Mouse (Mus musculus) forebrain, embryonic 12.5 days (tissue): ENCODE results near the gene Rad23b. TPM values are rescaled to one million over a fixed set of nuclear protein-coding genes. Genes with fewer than 3 reads are reported as not detected.

Experiments
- ATAC-seq: fragments of 200-750 bp; cut with Nextera tagmentation; 2 replicates; pipeline ENCODE4 v1.8.0; 2017; ENCODE audit warnings: moderate TSS enrichment; ENCODE audit not compliant: low FRiP score
- H3K27ac ChIP-seq: fragments of 300-500 bp; sonication (generic); 2 replicates; pipeline ENCODE4 v1.5.1; 2016; ENCODE audit warnings: mild to moderate bottlenecking
- H3K27me3 ChIP-seq: fragments of 300-500 bp; sonication (generic); 2 replicates; pipeline ENCODE4 v1.6.1; 2016; ENCODE audit warnings: mild to moderate bottlenecking
- H3K36me3 ChIP-seq: fragments of 300-500 bp; sonication (generic); replicated peaks from 2 replicates; pipeline ENCODE4 v1.6.1; 2016; ENCODE audit warnings: mild to moderate bottlenecking
- H3K4me1 ChIP-seq: fragments of 300-500 bp; sonication (generic); 2 replicates; pipeline ENCODE4 v1.6.1; 2016
- H3K4me2 ChIP-seq: fragments of 300-500 bp; sonication (generic); 2 replicates; pipeline ENCODE4 v1.6.1; 2016; ENCODE audit warnings: mild to moderate bottlenecking, moderate library complexity
- H3K4me3 ChIP-seq: fragments of 300-500 bp; sonication (generic); replicated peaks from 2 replicates; pipeline ENCODE4 v1.5.1; 2016; ENCODE audit warnings: mild to moderate bottlenecking
- H3K9ac ChIP-seq: fragments of 300-500 bp; sonication (generic); 2 replicates; pipeline ENCODE4 v1.6.1; 2016; ENCODE audit warnings: mild to moderate bottlenecking
- H3K9me3 ChIP-seq: fragments of 300-500 bp; sonication (generic); 2 replicates; pipeline ENCODE4 v1.6.1; 2016
- WGBS: fragments of 180-500 bp; shearing (Covaris S2); methylation state at CpG from one replicate; pipeline ENCODE4 v1.1.7; 2016; 5-methylcytosine and 5-hydroxymethylcytosine counted together
- polyA plus RNA-seq: library from polyadenylated mRNA; unstranded; fragments of >200 nt; fragmentation: Nextera tagmentation; extraction: Ambion mirVana; gene quantifications from 2 replicates; pipeline ENCODE4 v1.2.1, GENCODE M21; 2016

Gene Rad23b
- polyA plus RNA-seq, 1 experiment from 2014 or later: 126 TPM

DNA sequence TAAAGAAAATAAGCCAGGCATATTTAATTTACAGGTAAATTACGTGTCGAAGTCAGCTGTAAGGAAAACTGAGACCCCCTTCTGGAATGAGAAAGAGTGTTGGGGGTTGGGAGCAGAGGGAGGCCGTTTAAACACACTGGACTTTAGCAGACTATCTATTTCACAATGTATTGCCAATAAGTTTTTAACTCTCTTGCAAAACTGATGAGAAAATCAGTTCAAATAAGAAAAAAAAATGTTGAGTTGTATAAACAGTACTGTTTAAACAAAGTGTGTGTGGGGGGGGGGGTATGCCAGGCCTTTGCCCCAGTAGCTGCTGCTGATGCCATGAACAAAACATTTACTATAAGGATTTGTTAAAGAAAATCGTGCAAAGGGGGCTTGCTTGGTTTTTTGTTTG lies 10.5 kb upstream of the Rad23b start:
- no peak for ATAC-seq
- H3K4me2 ChIP-seq: no peak overlapping the region
- H3K27ac ChIP-seq: no peak overlapping the region
- H3K9ac ChIP-seq: no peak overlapping the region
- 77% methylated on average over 4 of the region's 4 CpGs for WGBS
- no peaks in the 10 kb centered on the region for H3K27me3 ChIP-seq
- no peaks in the 10 kb centered on the region for H3K9me3 ChIP-seq
- H3K36me3 ChIP-seq: no peaks in the 10 kb centered on the region
- no peaks in the 10 kb centered on the region for H3K4me1 ChIP-seq
- no peak overlapping the region for H3K4me3 ChIP-seq

DNA sequence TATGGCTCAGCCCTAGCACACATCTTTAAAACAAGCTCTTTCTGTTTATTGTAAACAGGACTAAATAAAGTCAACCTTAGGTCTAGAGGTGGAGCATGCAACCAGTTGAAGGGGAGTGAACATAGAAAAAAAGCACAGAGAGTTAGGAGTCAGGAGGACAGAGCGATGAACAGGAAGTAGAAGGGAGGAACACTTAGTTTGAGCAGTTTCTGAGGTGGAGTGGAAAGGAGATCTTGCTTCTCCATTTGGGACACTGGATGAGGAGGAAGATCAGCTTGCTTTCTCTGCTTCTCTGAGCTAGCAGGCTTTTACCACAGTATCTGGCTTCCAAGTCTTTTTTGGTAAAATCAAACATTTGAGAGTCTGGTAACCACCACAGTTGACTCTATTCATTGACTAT lies 8.0 kb upstream of the Rad23b start:
- Histone ChIP-seq H3K9me3 (no peaks in the 10 kb centered on the region), H3K4me1 (no peaks in the 10 kb centered on the region), H3K9ac (no peak overlapping the region), H3K4me3 (no peak overlapping the region), H3K27me3 (no peaks in the 10 kb centered on the region), H3K36me3 (no peaks in the 10 kb centered on the region), H3K4me2 (no peak overlapping the region), H3K27ac (no peak overlapping the region)
- no peak for ATAC-seq
- WGBS: 88% methylated on average over 1 of the region's 1 CpGs

- Histone ChIP-seq H3K4me3 (no peak overlapping the region), H3K9ac (no peak overlapping the region), H3K36me3 (no peaks in the 10 kb centered on the region), H3K27me3 (no peaks in the 10 kb centered on the region), H3K4me1 (no peaks in the 10 kb centered on the region), H3K9me3 (no peaks in the 10 kb centered on the region), H3K27ac (no peak overlapping the region), H3K4me2 (no peak overlapping the region)
- no peak for ATAC-seq
- 88% methylated on average over 5 of the region's 5 CpGs for WGBS
These were observed 7.2 kb upstream of the Rad23b start for GRCm38 (mm10) chr4:55342602-55343001.

GRCm38 (mm10) chr4:55343287-55343686 lies 6.6 kb upstream of the Rad23b start:
- Histone ChIP-seq H3K27ac (no peak overlapping the region), H3K9ac (no peak overlapping the region), H3K4me2 (no peak overlapping the region), H3K36me3 (no peaks in the 10 kb centered on the region), H3K4me1 (no peaks in the 10 kb centered on the region), H3K4me3 (no peak overlapping the region), H3K27me3 (no peaks in the 10 kb centered on the region), H3K9me3 (no peaks in the 10 kb centered on the region)
- ATAC-seq: no peak
- WGBS: 92% methylated on average over 3 of the region's 3 CpGs

- Histone ChIP-seq H3K4me2 (peak overlapping the region; percentile 64), H3K9ac (peak overlapping the region; percentile 47), H3K4me3 (peak overlapping the region; percentile 90), H3K4me1 (peaks cover 18% of the 10 kb centered on the region), H3K27ac (peak overlapping the region; percentile 85), H3K9me3 (no peaks in the 10 kb centered on the region), H3K36me3 (no peaks in the 10 kb centered on the region), H3K27me3 (no peaks in the 10 kb centered on the region)
- no peak for ATAC-seq
- 9% methylated on average over 11 of the region's 12 CpGs for WGBS
These were observed 938 bp upstream of the Rad23b start for GRCm38 (mm10) chr4:55348759-55349451.

GRCm38 (mm10) chr4:55350219-55350931 lies 532 bp downstream of the Rad23b start:
- no peaks in the 10 kb centered on the region for H3K36me3 ChIP-seq
- WGBS: under 1% methylated on average over 51 of the region's 66 CpGs
- H3K4me1 ChIP-seq: peaks cover 23% of the 10 kb centered on the region
- no peaks in the 10 kb centered on the region for H3K27me3 ChIP-seq
- peak overlapping the region; percentile 67 for H3K4me2 ChIP-seq
- no peaks in the 10 kb centered on the region for H3K9me3 ChIP-seq
- H3K27ac ChIP-seq: peak overlapping the region; percentile 88
- peak; percentile 62 for ATAC-seq
- peak overlapping the region; percentile 90 for H3K4me3 ChIP-seq
- H3K9ac ChIP-seq: peak overlapping the region; percentile 96

DNA sequence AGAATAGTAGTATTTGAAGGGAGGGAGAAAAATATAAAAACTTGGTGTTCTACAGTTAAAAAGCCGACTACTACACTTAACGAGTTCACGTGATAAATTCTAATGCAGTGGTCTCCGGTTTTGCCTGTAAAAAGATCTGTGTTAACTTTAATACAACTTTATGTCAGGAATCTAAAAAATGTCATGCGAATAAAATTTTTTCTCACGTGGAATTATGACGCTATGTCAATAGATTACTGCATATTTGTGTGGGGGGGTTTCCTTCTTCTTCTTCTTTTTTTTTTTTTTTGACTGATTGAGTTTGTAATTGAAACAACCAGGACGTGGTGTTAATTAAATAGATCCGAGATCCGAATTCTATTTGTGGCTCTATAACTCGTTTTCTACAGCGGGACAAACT lies 1.2 kb downstream of the Rad23b start:
- WGBS: 17% methylated on average over 12 of the region's 12 CpGs
- Histone ChIP-seq H3K4me3 (peak overlapping the region; percentile 90), H3K4me1 (peaks cover 23% of the 10 kb centered on the region), H3K9me3 (no peaks in the 10 kb centered on the region), H3K27me3 (no peaks in the 10 kb centered on the region), H3K27ac (no peak overlapping the region), H3K36me3 (0 out of 2 replicates have a peak, but pooled peaks cover 1% of the 10 kb centered on the region), H3K9ac (peak overlapping the region; percentile 96), H3K4me2 (peak overlapping the region; percentile 67)
- ATAC-seq: no peak

DNA sequence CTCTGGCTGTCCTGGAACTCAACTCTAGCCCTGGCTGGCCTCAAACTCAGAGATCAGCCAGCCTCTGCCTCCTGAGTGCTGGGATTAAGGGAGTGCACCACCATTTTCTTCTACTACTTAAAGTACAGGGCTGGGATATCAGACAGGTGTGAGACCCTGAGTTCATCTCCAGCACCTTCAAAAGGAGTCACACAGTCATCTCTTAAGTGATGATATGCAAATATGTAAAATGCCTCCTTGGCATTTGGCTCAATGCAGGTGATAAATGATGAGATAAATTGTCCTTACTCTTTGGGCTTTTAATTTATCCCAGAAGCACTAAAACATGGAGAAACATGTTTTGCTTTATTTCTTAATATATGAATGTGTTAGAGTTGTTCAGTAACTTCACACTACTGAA lies 2.0 kb downstream of the Rad23b start:
- no peak overlapping the region for H3K27ac ChIP-seq
- no peaks in the 10 kb centered on the region for H3K9me3 ChIP-seq
- peak overlapping the region; percentile 67 for H3K4me2 ChIP-seq
- H3K9ac ChIP-seq: no peak overlapping the region
- H3K36me3 ChIP-seq: 0 out of 2 replicates have a peak, but pooled peaks cover 5% of the 10 kb centered on the region
- H3K4me1 ChIP-seq: peaks cover 23% of the 10 kb centered on the region
- no peak overlapping the region for H3K4me3 ChIP-seq
- no peaks in the 10 kb centered on the region for H3K27me3 ChIP-seq
- no peak for ATAC-seq

GRCm38 (mm10) chr4:55354038-55354437 lies 4.2 kb downstream of the Rad23b start:
- Histone ChIP-seq H3K4me3 (no peak overlapping the region), H3K9me3 (no peaks in the 10 kb centered on the region), H3K4me2 (no peak overlapping the region), H3K9ac (no peak overlapping the region), H3K27me3 (no peaks in the 10 kb centered on the region), H3K36me3 (0 out of 2 replicates have a peak, but pooled peaks cover 5% of the 10 kb centered on the region), H3K4me1 (peaks cover 17% of the 10 kb centered on the region), H3K27ac (no peak overlapping the region)
- 100% methylated on average over 1 of the region's 1 CpGs for WGBS
- ATAC-seq: no peak

DNA sequence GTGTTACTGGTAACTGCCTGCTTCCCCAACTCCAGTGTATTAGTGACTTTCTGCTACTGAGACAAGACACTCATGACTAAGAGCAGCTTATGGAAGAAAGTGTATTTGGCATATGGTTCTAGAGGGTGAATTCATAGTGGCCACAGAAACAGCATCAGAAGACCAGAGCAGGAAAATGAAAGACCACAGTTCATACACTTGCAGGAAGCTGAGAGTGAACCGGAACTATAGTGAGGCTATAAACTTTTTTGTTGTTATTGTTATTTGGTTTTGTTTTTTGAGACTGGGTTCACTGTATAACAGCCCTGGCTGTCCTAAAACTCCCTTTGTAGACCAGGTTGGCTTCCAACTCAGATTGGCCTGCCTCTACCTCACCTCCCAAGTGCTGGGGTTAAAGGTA lies 6.0 kb downstream of the Rad23b start:
- Histone ChIP-seq H3K4me1 (peaks cover 16% of the 10 kb centered on the region), H3K27ac (no peak overlapping the region), H3K36me3 (peaks cover 12% of the 10 kb centered on the region; the same call in 1 of the 2 replicates), H3K27me3 (no peaks in the 10 kb centered on the region), H3K9me3 (no peaks in the 10 kb centered on the region), H3K4me3 (no peak overlapping the region), H3K9ac (no peak overlapping the region), H3K4me2 (no peak overlapping the region)
- WGBS: 97% methylated on average over 1 of the region's 1 CpGs
- no peak for ATAC-seq

GRCm38 (mm10) chr4:55356726-55357125 lies 6.9 kb downstream of the Rad23b start:
- H3K9ac ChIP-seq: no peak overlapping the region
- no peak overlapping the region for H3K4me2 ChIP-seq
- no peak for ATAC-seq
- H3K27ac ChIP-seq: no peak overlapping the region
- peaks cover 11% of the 10 kb centered on the region for H3K4me1 ChIP-seq
- H3K27me3 ChIP-seq: no peaks in the 10 kb centered on the region
- 94% methylated on average over 3 of the region's 3 CpGs for WGBS
- H3K9me3 ChIP-seq: no peaks in the 10 kb centered on the region
- no peak overlapping the region for H3K4me3 ChIP-seq
- H3K36me3 ChIP-seq: peaks cover 12% of the 10 kb centered on the region; the same call in 1 of the 2 replicates

GRCm38 (mm10) chr4:55363866-55364265 lies 14.0 kb downstream of the Rad23b start:
- WGBS: 95% methylated on average over 4 of the region's 4 CpGs
- H3K9ac ChIP-seq: no peak overlapping the region

GRCm38 (mm10) chr4:55364374-55364773 lies 14.5 kb downstream of the Rad23b start:
- H3K4me2 ChIP-seq: no peak overlapping the region
- no peaks in the 10 kb centered on the region for H3K27me3 ChIP-seq
- peaks cover 3% of the 10 kb centered on the region; the same call in 1 of the 2 replicates for H3K4me1 ChIP-seq
- H3K4me3 ChIP-seq: no peak overlapping the region
- H3K9ac ChIP-seq: no peak overlapping the region
- peaks cover 7% of the 10 kb centered on the region for H3K36me3 ChIP-seq
- H3K27ac ChIP-seq: no peak overlapping the region
- no peaks in the 10 kb centered on the region for H3K9me3 ChIP-seq
- WGBS: 99% methylated on average over 4 of the region's 4 CpGs
- ATAC-seq: no peak

More at GRCm38 (mm10) chr4:55363866-55364265, 14.0 kb downstream of the Rad23b start:
- ATAC-seq: no peak
- Histone ChIP-seq H3K4me2 (no peak overlapping the region), H3K9me3 (no peaks in the 10 kb centered on the region), H3K4me1 (peaks cover 3% of the 10 kb centered on the region; the same call in 1 of the 2 replicates), H3K27ac (no peak overlapping the region), H3K4me3 (no peak overlapping the region), H3K36me3 (peaks cover 7% of the 10 kb centered on the region), H3K27me3 (no peaks in the 10 kb centered on the region)
